Mouse (Mus musculus) lung, postnatal 0 days (tissue): ENCODE measurements around the gene Tprn.

Experiments used
- CTCF ChIP-seq: IDR thresholded peaks from 2 replicates; pipeline ENCODE4 v1.5.1; 2016; ENCODE audit warnings: antibody characterized with exemption, mild to moderate bottlenecking
- EP300 ChIP-seq: IDR thresholded peaks from 2 replicates; pipeline ENCODE4 v1.6.1; 2016; ENCODE audit warnings: antibody characterized with exemption, mild to moderate bottlenecking, control low read depth

- no peak for TF ChIP-seq CTCF
- no peak for TF ChIP-seq EP300
Measured at GRCm38 (mm10) chr2:25286314-25286713, 23.9 kb downstream of the Tprn start.
